Mouse (Mus musculus) kidney, adult 2 months (tissue): Measurements from ENCODE around the gene Adat3. TPM values are rescaled to one million over a fixed set of nuclear protein-coding genes. Genes with fewer than 3 reads are reported as not detected.

ENCODE experiments used
- DNase-seq: peaks from one replicate; pipeline ENCODE4 v3.0.0; 2021
- H3K27ac ChIP-seq: fragments of 200-500 bp; 2 replicates; pipeline ENCODE4 v1.5.1; 2012; ENCODE audit warnings: low read depth, low read length, control low read depth, inconsistent platforms; ENCODE audit not compliant: insufficient read depth
- H3K27me3 ChIP-seq: fragments of 200-500 bp; replicated peaks from 2 replicates; pipeline ENCODE4 v1.6.1; 2012; ENCODE audit warnings: mild to moderate bottlenecking, moderate library complexity, low read length, inconsistent platforms; ENCODE audit not compliant: control insufficient read depth, insufficient read depth
- H3K36me3 ChIP-seq: fragments of 200-500 bp; 2 replicates; pipeline ENCODE4 v1.6.1; 2012; ENCODE audit warnings: mild to moderate bottlenecking, moderate library complexity, low read length, inconsistent platforms; ENCODE audit not compliant: control insufficient read depth, insufficient read depth
- H3K4me1 ChIP-seq: fragments of 200-500 bp; 2 replicates; pipeline ENCODE4 v1.6.1; 2011; ENCODE audit warnings: low read length; ENCODE audit not compliant: control insufficient read depth, insufficient read depth
- H3K4me3 ChIP-seq: fragments of 200-500 bp; 2 replicates; pipeline ENCODE4 v1.5.1; 2011; ENCODE audit warnings: mild to moderate bottlenecking, low read depth, low read length, control low read depth; ENCODE audit not compliant: insufficient read depth
- CTCF ChIP-seq: fragments of 200-500 bp; conservative IDR thresholded peaks from 2 replicates; pipeline ENCODE4 v1.5.1; 2011; ENCODE audit warnings: low read depth, mild to moderate bottlenecking, control low read depth, low read length, moderate library complexity, mixed read lengths; ENCODE audit not compliant: insufficient read depth, insufficient read length
- POLR2A ChIP-seq: fragments of 200-500 bp; IDR thresholded peaks from one replicate; pipeline ENCODE4 v1.6.1; 2011; ENCODE audit warnings: low read depth, low read length, control low read depth
- WGBS: fragments of 180-500 bp; shearing (Covaris S2); methylation state at CpG from one replicate; pipeline ENCODE4 v1.1.7; 2018; 5-methylcytosine and 5-hydroxymethylcytosine counted together
- polyA plus RNA-seq: library from polyadenylated mRNA; depleted of rRNA; stranded (reverse); fragments of >200 nt; gene quantifications from 2 replicates; pipeline ENCODE4 v1.2.3, GENCODE M21; 2012

Gene Adat3
- polyA plus RNA-seq, 1 experiment: 3.4 TPM

DNA sequence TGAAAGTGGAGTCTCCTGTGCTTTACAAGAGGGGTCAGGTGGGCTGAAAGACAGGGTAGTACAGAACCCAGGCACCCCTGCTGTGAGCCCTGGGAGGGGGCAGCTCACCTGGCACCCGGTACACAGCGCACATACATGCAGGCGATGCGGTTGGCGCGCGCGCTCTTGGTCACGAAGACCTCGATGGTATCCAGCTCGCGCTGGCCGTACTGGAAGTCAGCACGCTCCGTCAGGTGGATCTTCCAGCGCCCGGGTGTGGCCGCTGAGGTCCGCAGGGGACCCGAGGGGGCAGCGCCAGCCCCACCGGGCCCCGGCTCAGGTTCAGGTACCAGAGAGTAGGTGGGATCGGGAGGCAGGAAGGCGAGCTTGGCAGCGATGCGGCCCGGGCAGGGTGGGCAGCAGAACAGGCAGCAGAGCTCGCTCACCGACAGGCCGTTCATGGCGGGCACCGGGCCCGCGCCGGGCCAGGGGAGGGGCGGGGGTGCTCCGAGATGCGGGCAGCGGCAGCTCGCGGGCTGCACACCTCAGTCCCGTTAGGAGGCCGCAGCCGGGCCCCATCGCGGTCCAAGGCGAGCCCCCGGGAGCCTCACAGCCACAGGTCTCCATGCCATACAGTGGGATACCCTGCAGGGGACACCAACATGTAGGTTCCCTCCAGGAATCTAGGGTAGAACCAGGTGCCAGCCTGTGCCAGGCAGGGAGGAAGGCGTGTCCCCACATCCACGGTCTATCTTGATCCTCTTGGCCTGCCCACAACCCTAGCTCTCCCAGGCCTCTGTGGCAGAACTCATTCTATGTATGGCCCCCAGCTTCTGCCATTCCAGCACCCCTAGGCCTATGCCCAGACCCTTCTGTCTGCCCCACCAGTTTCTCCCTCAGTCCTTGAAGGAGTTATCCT, 16.0 kb upstream of the Adat3 start:
- Histone ChIP-seq H3K36me3 (no peaks in the 10 kb centered on the region), H3K4me3 (peak overlapping the region; percentile 16; the same call in 1 of the 2 replicates), H3K27me3 (no peaks in the 10 kb centered on the region), H3K4me1 (peaks cover 30% of the 10 kb centered on the region), H3K27ac (peak overlapping the region; percentile 61)
- no peak for TF ChIP-seq CTCF
- TF ChIP-seq POLR2A: no peak
- DNase-seq: no peak
- WGBS: 88% methylated on average over 46 of the region's 51 CpGs

DNA sequence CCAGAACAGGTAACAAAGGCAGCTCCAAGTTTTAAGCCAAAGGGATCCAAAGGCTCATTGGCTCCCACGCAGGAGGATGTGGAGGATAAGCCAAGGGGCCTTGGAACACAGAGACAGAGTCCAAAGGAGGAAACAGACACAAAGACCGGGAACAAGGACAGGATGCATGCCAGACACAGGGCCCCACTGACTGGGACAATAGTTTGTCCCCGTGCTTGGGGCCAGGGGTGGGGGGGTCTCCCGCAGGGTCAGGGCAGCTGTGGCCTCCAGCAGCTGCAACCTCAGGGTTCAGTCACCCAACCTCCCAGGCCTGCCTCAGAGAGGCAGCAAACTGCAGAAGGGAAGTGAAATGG, 15.4 kb upstream of the Adat3 start:
- H3K27ac ChIP-seq: peak overlapping the region; percentile 61
- peaks cover 30% of the 10 kb centered on the region for H3K4me1 ChIP-seq
- DNase-seq: peak; percentile 79
- no peaks in the 10 kb centered on the region for H3K36me3 ChIP-seq
- H3K27me3 ChIP-seq: no peaks in the 10 kb centered on the region
- 30% methylated on average over 4 of the region's 4 CpGs for WGBS
- peak overlapping the region; percentile 16; the same call in 1 of the 2 replicates for H3K4me3 ChIP-seq
- no peak for TF ChIP-seq POLR2A
- no peak for TF ChIP-seq CTCF

DNA sequence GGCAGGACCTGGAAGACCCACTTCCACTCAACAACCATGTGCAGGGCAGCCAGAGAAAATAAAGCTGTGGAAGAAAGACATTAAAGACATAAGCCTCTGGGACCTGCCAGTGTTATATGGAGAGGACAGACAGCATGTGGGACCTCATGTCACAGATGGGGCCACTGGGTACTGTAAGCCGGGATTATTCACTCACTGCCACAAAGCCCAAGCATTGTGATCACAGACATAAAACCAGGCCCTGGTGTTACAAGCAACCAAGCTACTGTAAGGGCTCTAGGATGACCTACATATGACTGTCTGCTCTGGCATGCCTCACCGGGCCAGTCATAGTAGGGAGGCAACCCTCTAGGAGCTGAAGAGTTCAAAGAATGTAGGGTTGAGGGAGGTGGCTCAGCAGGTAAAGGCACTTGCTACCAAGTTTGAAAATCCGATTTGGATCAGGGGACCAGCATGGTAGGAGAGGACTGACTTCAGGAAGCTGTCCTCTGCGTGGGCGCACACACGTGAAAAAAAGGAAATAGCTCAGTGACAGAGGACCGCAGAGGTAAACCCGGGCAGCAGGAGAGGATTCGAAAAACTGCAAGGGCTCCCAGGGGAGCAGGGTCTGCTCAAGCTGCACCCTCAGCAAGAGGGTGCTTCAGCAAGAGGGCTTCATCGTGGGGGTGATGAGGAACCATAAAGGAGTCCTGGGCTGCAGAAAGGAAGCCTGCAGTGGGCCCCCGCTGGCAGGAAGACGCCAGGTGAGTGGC, 13.4 kb upstream of the Adat3 start:
- no peak for TF ChIP-seq POLR2A
- TF ChIP-seq CTCF: no peak
- DNase-seq: no peak
- Histone ChIP-seq H3K36me3 (no peaks in the 10 kb centered on the region), H3K4me3 (peak overlapping the region; percentile 96), H3K27me3 (no peaks in the 10 kb centered on the region), H3K4me1 (peaks cover 25% of the 10 kb centered on the region), H3K27ac (peak overlapping the region; percentile 29; the same call in 1 of the 2 replicates)
- 4% methylated on average over 12 of the region's 12 CpGs for WGBS

DNA sequence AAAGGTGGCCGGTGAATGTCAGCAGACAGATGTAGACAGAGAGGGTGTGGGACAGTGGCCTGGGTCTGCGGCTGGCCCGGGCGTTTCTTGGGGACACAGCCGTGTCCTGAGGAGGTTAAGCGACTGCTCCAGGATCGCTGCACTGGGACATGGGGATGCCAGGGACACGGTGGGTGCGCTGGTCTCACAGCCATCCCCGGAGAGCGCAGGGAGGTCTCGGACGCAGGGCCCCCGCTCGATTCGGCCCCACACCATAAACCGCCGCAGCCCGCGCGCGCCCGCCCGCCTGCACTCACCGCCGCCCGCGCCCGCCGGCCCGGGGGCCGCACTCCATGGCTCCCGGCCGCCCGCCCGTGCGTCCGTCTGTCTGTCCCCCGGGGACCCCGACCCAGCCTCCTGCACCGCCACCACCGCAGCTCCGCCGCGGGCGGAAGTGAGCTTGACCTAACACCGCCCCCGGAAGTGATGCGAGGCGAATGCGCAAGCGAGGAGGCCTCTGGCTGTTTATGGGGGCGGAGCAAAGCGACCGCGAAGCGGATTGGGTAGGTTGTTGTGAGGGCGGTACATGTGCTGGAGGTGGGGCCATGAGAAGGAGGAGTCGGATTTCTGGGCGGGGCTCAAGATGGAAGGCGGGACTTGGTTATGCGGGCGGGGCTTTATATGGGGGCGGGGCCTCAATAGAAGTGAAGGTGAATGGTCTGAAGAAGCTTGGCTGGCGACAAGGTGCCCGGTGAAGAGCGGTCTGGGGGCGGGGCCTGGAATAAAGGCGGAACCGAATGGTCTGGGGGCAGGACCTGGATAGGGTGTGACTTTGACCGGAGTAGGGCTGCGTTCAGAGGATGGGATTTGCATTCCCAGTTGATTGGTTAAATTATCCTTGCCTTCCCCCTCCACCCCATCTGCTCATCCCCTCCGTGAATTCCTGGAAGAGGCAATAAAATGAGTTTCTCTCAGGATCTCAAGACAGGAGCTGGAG, 12.5 kb upstream of the Adat3 start, which contains the start of gene Abhd17a:
Gene Abhd17a, minus strand, starts transcription at position 463 of the 976 bp plus-strand sequence.
- H3K4me1 ChIP-seq: peaks cover 19% of the 10 kb centered on the region
- no peaks in the 10 kb centered on the region for H3K27me3 ChIP-seq
- under 1% methylated on average over 73 of the region's 73 CpGs for WGBS
- peak within 1 kb of the TSS; percentile 96 for H3K4me3 ChIP-seq
- no peaks in the 10 kb centered on the region for H3K36me3 ChIP-seq
- TF ChIP-seq POLR2A (peak; percentile 48), CTCF (no peak)
- peak within 1 kb of the TSS; percentile 29 for H3K27ac ChIP-seq
- DNase-seq: peak; percentile 99

DNA sequence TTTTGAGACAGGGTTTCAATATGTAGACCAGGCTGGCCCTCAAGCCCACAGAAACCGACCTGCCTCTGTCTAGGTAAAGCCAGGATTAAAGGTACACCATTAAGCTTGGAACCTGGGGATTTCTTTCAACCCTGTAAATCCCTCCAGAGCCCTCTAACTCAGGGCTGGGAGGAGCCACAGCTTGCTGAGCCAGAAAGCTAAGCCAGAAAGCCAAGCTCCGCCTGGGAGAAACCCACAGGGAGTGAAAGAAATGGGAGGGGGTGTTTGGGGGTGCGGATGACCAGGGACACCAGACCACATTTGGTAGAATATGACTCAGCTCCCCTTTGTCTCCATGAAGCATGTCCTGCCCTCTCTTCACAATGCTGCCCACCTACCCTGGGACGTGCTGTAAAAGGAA, 6.4 kb upstream of the Adat3 start:
- Histone ChIP-seq H3K27me3 (no peaks in the 10 kb centered on the region), H3K4me3 (no peak overlapping the region), H3K4me1 (no peaks in the 10 kb centered on the region), H3K27ac (no peak overlapping the region), H3K36me3 (no peaks in the 10 kb centered on the region)
- 62% methylated on average over 4 of the region's 4 CpGs for WGBS
- TF ChIP-seq CTCF: no peak
- DNase-seq: no peak

DNA sequence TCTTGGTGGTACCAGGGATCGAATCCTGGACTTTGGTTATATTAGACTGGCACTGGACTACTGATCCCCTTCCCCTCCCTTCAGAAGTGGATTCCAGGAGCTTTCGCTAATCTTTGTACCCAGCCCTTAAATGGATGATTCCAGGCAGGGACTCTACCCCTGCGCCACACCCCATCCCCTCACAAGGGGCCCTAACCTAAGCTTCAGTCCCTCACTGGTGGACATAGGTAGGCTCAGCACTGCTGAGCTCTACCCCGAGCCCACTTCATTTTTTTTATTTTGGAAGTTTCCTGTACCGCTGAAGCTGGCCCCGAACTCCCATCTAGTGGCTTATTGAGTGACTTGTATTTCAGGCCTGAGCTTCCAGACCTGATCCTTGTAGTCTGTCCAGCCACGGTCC, 684 bp downstream of the Adat3 start:
- 25% methylated on average over 7 of the region's 7 CpGs for WGBS
- TF ChIP-seq CTCF (no peak), POLR2A (no peak)
- H3K36me3 ChIP-seq: no peaks in the 10 kb centered on the region
- H3K4me1 ChIP-seq: peaks cover 8% of the 10 kb centered on the region
- peak overlapping the region; percentile 87 for H3K4me3 ChIP-seq
- peak overlapping the region; percentile 67 for H3K27ac ChIP-seq
- no peaks in the 10 kb centered on the region for H3K27me3 ChIP-seq
- no peak for DNase-seq
